Mouse (Mus musculus) megakaryocyte-erythroid progenitor cell, adult 5-6 weeks (primary cell): ENCODE data around the gene Terb1. TPM values are rescaled to one million over a fixed set of nuclear protein-coding genes. Genes with fewer than 3 reads are reported as not detected.

ENCODE experiments used
- ATAC-seq: replicated peaks from 2 replicates; pipeline ENCODE4 v1.8.0; 2016; ENCODE audit warnings: mild to moderate bottlenecking, inconsistent platforms; ENCODE audit not compliant: severe bottlenecking, poor library complexity, low FRiP score, low TSS enrichment
- total RNA-seq, 2 experiments: library from RNA; stranded (forward) in 1 of 2; stranded (reverse) in 1 of 2; fragments of 200-1000, 215-1000 nt in 1 of 2; fragments of >200 nt in 1 of 2; fragmentation: Nextera tagmentation in 1 of 2; gene quantifications; 2 replicates each; pipeline ENCODE4 v1.2.3; 2014 to 2017

Gene Terb1
- total RNA-seq (2014; fragmentation: Nextera tagmentation) (not detected in 2 replicates), total RNA-seq (2017) (not detected in 2 replicates)

- ATAC-seq, result peak; percentile 69
Measured at GRCm38 (mm10) chr8:104509061-104510006, at the start of gene Terb1. Terb1 (minus strand) TSS chr8:104509910.

- no peak for ATAC-seq
Measured at GRCm38 (mm10) chr8:104557226-104557625, 47.5 kb upstream of the Terb1 start.

DNA sequence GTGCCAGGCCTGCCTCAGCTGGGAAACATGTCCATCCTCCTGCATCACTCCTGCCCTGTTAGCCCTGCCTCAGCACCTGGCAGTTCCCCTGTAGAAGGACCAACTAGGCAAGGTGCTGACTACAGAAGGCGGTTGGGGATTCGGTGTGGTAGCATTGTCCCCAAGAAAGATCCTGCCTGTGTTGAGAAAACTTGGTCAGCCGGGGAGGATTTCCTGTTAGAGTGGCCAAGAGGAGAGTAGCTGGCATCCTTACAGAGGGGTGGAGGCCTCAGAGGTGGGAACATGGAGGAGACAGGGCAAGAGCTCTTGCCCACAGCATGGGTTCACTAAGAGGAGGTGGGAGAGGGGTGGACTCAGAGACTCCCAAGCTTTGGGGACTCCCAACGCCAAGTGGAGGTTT is 45.5 kb upstream of the Terb1 start:
- ATAC-seq, result no peak

- no peak for ATAC-seq
Measured at GRCm38 (mm10) chr8:104543440-104544045, 33.8 kb upstream of the Terb1 start.

DNA sequence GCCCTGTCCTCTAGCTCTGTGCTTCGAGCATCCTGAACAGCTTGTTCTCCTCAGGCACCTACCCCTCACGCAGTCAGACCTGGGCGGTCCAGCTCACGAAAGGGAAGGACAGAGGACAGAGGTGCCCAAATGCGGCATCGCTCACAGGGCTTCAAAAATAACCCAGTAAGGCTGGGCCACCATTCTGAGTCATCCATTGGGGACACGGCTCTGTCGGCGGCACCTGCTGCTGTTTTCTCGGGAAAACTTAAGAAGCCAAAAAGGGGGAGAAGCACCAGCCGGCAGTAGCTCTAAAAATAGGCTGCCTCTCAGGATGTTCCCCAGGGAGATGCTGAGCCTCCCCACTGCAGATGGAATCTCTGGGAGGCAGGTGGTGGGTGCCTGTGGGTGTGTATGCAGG is 32.5 kb upstream of the Terb1 start:
- no peak for ATAC-seq

- 0 out of 2 replicates have a peak, but pooled peaks have one; percentile 2 for ATAC-seq
Measured at GRCm38 (mm10) chr8:104541515-104541880, 31.8 kb upstream of the Terb1 start.

DNA sequence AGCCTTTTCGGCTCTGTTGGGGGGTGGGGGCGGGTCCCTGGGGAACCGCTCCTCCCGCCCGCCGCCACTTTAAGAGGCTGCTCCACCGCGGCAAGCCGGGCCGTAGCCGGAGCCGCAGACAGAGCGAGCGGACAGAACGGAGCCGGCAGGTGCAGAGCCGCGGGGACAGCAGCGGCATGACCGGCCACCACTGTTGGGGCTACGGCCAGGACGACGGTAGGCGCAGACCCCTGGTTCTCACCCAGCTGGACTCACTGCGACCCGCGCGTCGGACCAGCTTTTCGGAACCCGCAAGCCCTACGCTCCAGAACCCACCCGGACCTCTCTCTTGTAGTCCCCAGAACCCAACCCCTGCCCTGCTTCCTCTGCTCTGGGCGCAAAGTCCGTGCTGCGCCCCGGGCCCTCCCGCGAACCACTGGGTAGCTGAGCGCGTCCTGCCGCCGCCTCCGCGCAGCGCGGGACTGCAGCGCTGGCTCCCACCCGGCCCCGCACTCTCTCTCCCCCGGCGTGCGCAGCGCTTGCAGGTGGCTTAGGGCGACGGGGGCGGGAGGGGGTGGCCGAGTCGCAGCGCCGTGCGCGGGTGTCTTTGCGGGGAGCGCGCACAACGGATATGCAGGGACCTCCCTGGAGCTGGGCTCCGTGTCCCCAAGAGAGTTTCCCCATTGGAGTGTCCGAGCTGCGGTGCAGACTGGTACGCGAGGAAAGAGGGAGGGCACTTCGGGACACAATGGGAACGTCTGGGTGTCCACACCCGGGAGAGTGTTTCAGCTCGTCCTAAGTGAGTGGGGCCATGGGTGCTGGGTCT is 31.2 kb upstream of the Terb1 start:
- ATAC-seq, result peak; percentile 20; the same call in 1 of the 2 replicates

DNA sequence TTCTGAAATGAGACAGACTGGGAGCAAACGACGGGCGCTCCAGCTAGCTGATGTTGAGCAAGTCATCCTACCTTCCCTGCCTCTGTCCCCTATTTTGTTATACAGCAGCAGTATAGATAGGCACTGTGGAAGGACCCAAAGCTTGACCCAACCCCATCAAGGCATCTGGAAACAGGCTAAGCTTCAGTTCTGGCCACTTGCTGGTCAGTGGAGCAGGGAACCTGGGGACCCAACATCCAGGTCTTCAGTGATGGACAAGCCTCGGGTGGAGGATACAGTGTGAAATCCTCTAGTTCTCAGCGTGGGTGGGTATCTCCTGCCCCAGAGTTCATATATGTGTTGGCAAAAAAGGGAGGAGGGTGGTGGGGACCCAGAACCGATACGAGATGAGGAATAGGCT is 30.5 kb upstream of the Terb1 start:
- ATAC-seq, result no peak

GRCm38 (mm10) chr8:104539566-104539965 is 29.9 kb upstream of the Terb1 start:
- 0 out of 2 replicates have a peak, but pooled peaks have one; percentile 33 for ATAC-seq

DNA sequence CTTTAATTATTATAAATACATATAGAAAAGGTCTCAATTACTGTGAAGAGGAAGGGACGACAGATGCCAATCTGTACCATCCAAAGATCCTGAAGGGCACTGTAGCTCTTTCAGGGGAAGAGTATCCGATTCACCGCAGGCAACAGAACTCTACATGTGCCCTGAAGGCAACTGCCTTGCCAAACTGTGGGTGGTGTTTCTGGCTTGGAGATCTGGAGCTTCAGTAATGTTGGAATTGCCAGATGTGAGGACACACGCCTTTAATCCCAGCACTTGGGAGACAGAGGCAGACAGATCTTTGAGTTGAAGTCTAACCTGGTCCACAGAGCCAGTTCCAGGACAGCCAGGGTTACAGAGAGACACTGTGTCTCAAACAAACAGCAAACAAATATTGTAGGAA is 29.2 kb upstream of the Terb1 start:
- no peak for ATAC-seq

GRCm38 (mm10) chr8:104536028-104536427 is 26.3 kb upstream of the Terb1 start:
- no peak for ATAC-seq

- no peak; the same call in 1 of the 2 replicates for ATAC-seq
Measured at GRCm38 (mm10) chr8:104535378-104535777, 25.7 kb upstream of the Terb1 start.

GRCm38 (mm10) chr8:104534779-104535141 is 25.1 kb upstream of the Terb1 start:
- ATAC-seq, result peak; percentile 69

DNA sequence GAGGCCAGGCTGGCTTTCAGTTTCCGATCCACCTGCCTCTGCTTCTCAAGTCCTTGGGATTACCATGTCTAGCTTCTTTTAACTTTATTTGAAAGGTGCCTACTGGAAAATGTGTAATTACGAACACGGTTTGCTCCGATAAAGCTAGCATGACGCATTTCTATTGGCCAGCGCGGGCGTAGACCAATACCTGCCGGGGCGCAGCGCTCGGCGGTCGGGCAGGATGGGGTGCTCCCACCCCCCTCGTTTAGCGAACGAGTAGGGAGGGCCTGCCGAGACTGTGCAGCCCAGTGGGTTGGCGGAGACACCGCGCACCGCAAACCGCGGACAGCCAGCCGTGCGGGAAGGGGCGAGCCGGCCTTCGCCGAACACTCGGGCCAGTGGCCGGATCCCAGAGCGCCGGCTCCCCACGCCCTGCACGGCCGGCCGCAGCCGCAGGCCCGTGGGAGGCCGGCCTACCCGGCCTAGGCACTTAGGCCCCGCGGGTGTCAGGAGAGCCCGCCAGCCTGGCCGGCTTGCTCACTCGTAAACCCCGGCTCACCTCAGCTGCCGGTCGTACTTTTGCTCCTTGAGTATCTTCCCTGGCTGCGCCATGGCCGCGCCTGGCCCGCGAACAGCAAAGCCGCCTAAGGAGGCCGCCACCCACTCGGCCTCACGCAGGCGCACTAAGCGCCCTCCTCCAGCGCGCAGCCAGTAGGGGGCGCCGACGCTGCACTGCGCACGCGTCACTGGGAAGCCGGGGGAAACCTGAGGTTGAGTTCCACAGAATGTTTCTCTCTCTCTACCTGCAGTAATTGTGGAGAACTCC is 24.5 kb upstream of the Terb1 start, which contains the start of the genes Nae1 and Car7:
TSS of gene Nae1 (minus strand) at position 667 of the 808 bp plus-strand sequence.
TSS of gene Car7 (plus strand) at position 719 of the 808 bp plus-strand sequence.
- peak; percentile 89 for ATAC-seq

DNA sequence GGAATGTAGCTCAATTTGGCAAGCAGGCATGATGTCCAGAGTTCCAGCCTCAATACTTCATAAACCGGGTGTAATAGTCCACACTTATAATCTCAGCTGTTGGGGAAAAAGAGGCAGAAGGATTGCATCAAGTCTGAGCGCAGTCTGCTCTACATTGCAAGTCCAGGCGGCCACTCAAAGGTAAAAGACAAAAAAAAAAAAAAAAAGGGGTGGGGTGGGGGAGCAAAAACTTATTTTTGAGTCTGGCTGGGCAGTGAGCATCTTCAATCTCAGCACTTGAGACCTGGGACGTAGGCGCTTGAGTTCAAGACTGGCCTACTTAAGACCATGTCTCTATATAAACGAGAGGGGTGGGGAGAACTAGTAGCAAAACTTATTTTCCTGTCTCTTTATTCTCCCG is 23.8 kb upstream of the Terb1 start:
- ATAC-seq, result 0 out of 2 replicates have a peak, but pooled peaks have one; percentile 1

DNA sequence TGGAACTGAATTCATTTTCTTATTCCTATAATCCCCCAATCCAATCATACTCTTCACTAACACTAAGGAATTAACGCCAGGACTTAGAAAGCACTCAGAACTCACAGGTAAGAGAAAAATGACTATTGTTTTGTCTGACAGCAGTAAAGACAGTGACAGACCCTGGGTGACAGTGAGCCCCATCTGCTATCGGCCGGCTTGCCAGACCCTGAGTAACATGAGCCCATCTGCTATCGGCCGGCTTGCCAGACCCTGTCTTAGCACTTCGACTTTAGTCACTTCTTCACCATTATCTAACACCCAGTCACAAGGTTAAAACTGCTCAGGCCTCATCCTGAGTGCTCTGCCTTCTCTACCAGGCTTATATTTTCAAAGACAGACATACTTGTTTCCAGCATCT is 20.0 kb upstream of the Terb1 start:
- no peak for ATAC-seq

- ATAC-seq, result no peak
Measured at GRCm38 (mm10) chr8:104517872-104518271, 8.2 kb upstream of the Terb1 start.

DNA sequence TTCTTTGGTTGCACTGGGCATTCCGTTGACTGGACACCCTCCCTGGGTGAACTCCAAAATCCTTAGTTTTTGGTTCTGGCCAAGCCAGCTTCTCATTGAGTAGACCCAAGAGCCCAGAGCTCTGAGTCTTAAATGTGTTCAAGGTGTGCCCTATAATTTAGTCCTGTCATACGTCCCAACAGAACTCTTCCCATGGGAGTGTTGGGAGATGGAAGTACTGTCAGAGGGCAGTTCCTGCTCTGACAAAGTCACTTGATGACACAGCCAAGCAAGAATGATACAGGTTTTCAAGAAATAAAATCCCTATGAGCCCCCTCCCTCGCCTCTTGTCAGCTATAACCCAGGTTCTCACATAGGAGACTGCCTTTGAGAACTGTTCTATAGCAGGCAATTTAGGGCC is 424 bp upstream of the Terb1 start:
- no peak for ATAC-seq

DNA sequence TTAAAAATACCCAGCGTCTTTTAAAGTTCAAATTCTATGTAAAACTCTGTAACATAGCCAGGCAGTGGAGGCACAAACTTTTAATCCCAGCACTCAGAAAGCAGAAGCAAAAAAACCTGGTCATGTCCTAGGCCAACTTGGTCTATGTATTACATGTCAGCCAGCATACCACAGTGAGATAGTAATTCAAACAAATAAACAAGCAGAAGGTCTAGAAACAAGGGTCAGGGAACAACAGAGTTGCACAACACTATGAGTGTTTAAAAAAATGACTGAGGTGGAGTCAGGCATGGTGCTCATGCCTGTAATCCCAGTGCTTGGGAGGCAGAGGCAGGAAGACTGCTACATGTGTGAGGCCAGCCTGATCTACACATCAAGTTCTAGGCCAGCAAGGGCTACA is 30.6 kb downstream of the Terb1 start:
- no peak for ATAC-seq
